Mouse (Mus musculus): Measurements from ENCODE around the gene Gnai1. TPM values are rescaled to one million over a fixed set of nuclear protein-coding genes. Genes with fewer than 3 reads are reported as not detected.
"Not testable (repeated sequence)": the region's sequence is repeated elsewhere in the genome, so short reads cannot be mapped to it uniquely, and the experiment has no call there.

Gene Gnai1
- not detected in 3 replicates for total RNA-seq (2017)

GRCm38 (mm10) chr5:18360281-18360819 lies at the start of gene Gnai1:
TSS of gene Gnai1 (minus strand) at chr5:18360355.
- ATAC-seq (replicated peaks; ENCODE audit: insufficient number of reproducible peaks, low FRiP score, low TSS enrichment, poor library complexity, severe bottlenecking), result no peak

GRCm38 (mm10) chr5:18367864-18368263 lies 7.7 kb upstream of the Gnai1 start:
- no peak for ATAC-seq (replicated peaks; ENCODE audit: insufficient number of reproducible peaks, low FRiP score, low TSS enrichment, poor library complexity, severe bottlenecking)

GRCm38 (mm10) chr5:18365460-18365859 lies 5.3 kb upstream of the Gnai1 start:
- no peak for ATAC-seq (replicated peaks; ENCODE audit: insufficient number of reproducible peaks, low FRiP score, low TSS enrichment, poor library complexity, severe bottlenecking)

GRCm38 (mm10) chr5:18360956-18361355 lies 801 bp upstream of the Gnai1 start:
- no peak for ATAC-seq (replicated peaks; ENCODE audit: insufficient number of reproducible peaks, low FRiP score, low TSS enrichment, poor library complexity, severe bottlenecking)

- no peak for ATAC-seq (replicated peaks; ENCODE audit: insufficient number of reproducible peaks, low FRiP score, low TSS enrichment, poor library complexity, severe bottlenecking)
Measured at GRCm38 (mm10) chr5:18359376-18360280, 527 bp downstream of the Gnai1 start.

GRCm38 (mm10) chr5:18358778-18359177 lies 1.4 kb downstream of the Gnai1 start:
- ATAC-seq (replicated peaks; ENCODE audit: insufficient number of reproducible peaks, low FRiP score, low TSS enrichment, poor library complexity, severe bottlenecking), result no peak

- no peak for ATAC-seq (replicated peaks; ENCODE audit: insufficient number of reproducible peaks, low FRiP score, low TSS enrichment, poor library complexity, severe bottlenecking)
Measured at GRCm38 (mm10) chr5:18358191-18358590, 2.0 kb downstream of the Gnai1 start.

GRCm38 (mm10) chr5:18347297-18347696 lies 12.9 kb downstream of the Gnai1 start:
- no peak for ATAC-seq (replicated peaks; ENCODE audit: insufficient number of reproducible peaks, low FRiP score, low TSS enrichment, poor library complexity, severe bottlenecking)

- no peak for ATAC-seq (replicated peaks; ENCODE audit: insufficient number of reproducible peaks, low FRiP score, low TSS enrichment, poor library complexity, severe bottlenecking)
Measured at GRCm38 (mm10) chr5:18343455-18344142, 16.6 kb downstream of the Gnai1 start.

- ATAC-seq (replicated peaks; ENCODE audit: insufficient number of reproducible peaks, low FRiP score, low TSS enrichment, poor library complexity, severe bottlenecking), result no peak
Measured at GRCm38 (mm10) chr5:18342765-18343454, 17.2 kb downstream of the Gnai1 start.

GRCm38 (mm10) chr5:18341876-18342275 lies 18.3 kb downstream of the Gnai1 start:
- not testable (repeated sequence) for ATAC-seq (replicated peaks; ENCODE audit: insufficient number of reproducible peaks, low FRiP score, low TSS enrichment, poor library complexity, severe bottlenecking)

- no peak for ATAC-seq (replicated peaks; ENCODE audit: insufficient number of reproducible peaks, low FRiP score, low TSS enrichment, poor library complexity, severe bottlenecking)
Measured at GRCm38 (mm10) chr5:18332256-18332655, 27.9 kb downstream of the Gnai1 start.

GRCm38 (mm10) chr5:18330726-18331125 lies 29.4 kb downstream of the Gnai1 start:
- no peak for ATAC-seq (replicated peaks; ENCODE audit: insufficient number of reproducible peaks, low FRiP score, low TSS enrichment, poor library complexity, severe bottlenecking)

- ATAC-seq (replicated peaks; ENCODE audit: insufficient number of reproducible peaks, low FRiP score, low TSS enrichment, poor library complexity, severe bottlenecking), result no peak
Measured at GRCm38 (mm10) chr5:18326159-18326558, 34.0 kb downstream of the Gnai1 start.

- ATAC-seq (replicated peaks; ENCODE audit: insufficient number of reproducible peaks, low FRiP score, low TSS enrichment, poor library complexity, severe bottlenecking), result no peak
Measured at GRCm38 (mm10) chr5:18323534-18323933, 36.6 kb downstream of the Gnai1 start.

- no peak for ATAC-seq (replicated peaks; ENCODE audit: insufficient number of reproducible peaks, low FRiP score, low TSS enrichment, poor library complexity, severe bottlenecking)
Measured at GRCm38 (mm10) chr5:18321661-18322060, 38.5 kb downstream of the Gnai1 start.

GRCm38 (mm10) chr5:18318846-18319245 lies 41.3 kb downstream of the Gnai1 start:
- no peak for ATAC-seq (replicated peaks; ENCODE audit: insufficient number of reproducible peaks, low FRiP score, low TSS enrichment, poor library complexity, severe bottlenecking)

GRCm38 (mm10) chr5:18307229-18307804 lies 52.8 kb downstream of the Gnai1 start:
- ATAC-seq (replicated peaks; ENCODE audit: insufficient number of reproducible peaks, low FRiP score, low TSS enrichment, poor library complexity, severe bottlenecking), result no peak

- no peak for ATAC-seq (replicated peaks; ENCODE audit: insufficient number of reproducible peaks, low FRiP score, low TSS enrichment, poor library complexity, severe bottlenecking)
Measured at GRCm38 (mm10) chr5:18296584-18296983, 63.6 kb downstream of the Gnai1 start.
